Comparison of ENCODE assay signal across 8 mouse cellular contexts in the genomic region with DNA sequence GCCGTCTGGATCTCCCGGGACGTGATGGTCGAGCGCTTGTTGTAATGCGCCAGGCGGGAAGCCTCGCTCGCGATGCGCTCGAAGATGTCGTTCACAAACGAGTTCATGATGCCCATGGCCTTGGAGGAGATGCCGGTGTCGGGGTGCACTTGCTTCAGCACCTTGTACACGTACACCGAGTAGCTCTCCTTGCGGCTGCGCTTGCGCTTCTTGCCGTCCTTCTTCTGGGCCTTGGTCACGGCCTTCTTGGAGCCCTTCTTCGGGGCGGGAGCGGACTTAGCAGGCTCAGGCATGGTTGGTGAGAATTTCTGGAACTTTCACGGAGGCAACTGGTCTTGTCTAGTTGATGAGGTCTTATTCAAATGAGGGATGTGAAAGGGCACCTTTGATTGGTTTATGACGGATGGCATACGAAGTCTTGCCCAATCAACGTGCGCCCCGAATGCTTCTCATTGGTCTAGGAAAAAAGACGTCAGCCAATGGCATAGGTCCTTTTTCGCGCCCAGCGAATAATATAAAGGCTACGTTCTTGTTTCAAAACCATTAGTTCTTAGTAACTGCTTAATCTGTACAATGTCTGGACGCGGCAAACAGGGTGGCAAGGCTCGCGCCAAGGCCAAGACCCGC. TPM values are rescaled to one million over a fixed set of nuclear protein-coding genes. Genes with fewer than 3 reads are reported as not detected.
DNase-seq lines count a peak whose midpoint lies in the region; ATAC-seq lines count a peak whose summit lies in the region.
"Not testable (repeated sequence)": the region's sequence is repeated elsewhere in the genome, so short reads cannot be mapped to it uniquely, and the experiment has no call there.

A gene (minus strand): TSS at position 299 of the 627 bp plus-strand sequence.
A gene (plus strand): TSS at position 484 of the 627 bp plus-strand sequence.

- peak within 1 kb of the TSS; percentile 68 for H3K4me2 ChIP-seq in heart, embryonic 12.5 days
- H3K4me2 ChIP-seq in kidney, embryonic 16.5 days (replicated peaks; ENCODE audit: low read depth, low read length): peak within 1 kb of the TSS; percentile 78

- under 1% methylated on average over 42 of the region's 42 CpGs for WGBS in heart, embryonic 12.5 days
- WGBS in kidney, embryonic 16.5 days: under 1% methylated on average over 23 of the region's 42 CpGs

- H3K9me3 ChIP-seq in heart, embryonic 12.5 days (replicated peaks); kidney, embryonic 16.5 days (ENCODE audit: low read length): not testable (repeated sequence)

- peak within 1 kb of the TSS; percentile 73 for H3K9ac ChIP-seq in heart, embryonic 12.5 days
- H3K9ac ChIP-seq in kidney, embryonic 16.5 days (replicated peaks; ENCODE audit: low read length): peak within 1 kb of the TSS; percentile 80

- peak; percentile 69 for ATAC-seq in erythroid progenitor cell, adult 5-6 weeks (replicated peaks; ENCODE audit: low FRiP score, poor library complexity, severe bottlenecking)
- ATAC-seq in heart, embryonic 12.5 days (ENCODE audit: insufficient number of reproducible peaks, low FRiP score): peak; percentile 90
- ATAC-seq in kidney, embryonic 16.5 days (ENCODE audit: low FRiP score, low TSS enrichment): peak; percentile 92

- peak; percentile 96 for DNase-seq in CD4-positive helper T cell, adult 2 months (ENCODE audit: low read depth, low spot score)
- peak; percentile 94 for DNase-seq in liver
- DNase-seq in monocyte, adult 2 months (ENCODE audit: low read depth in 1 of 2, low spot score in 2 of 2): peak; percentile 82 to 87
- peak; percentile 78 to 85 for DNase-seq in spleen, postnatal 14 days (ENCODE audit: low spot score in 2 of 2)

- H3K27me3 ChIP-seq in heart, embryonic 12.5 days (replicated peaks); kidney, embryonic 16.5 days (ENCODE audit: insufficient read depth, low read length): not testable (repeated sequence)

- H3K27ac ChIP-seq in brown adipose tissue, adult 24 weeks (replicated peaks; ENCODE audit: low read depth, low read length): peak within 1 kb of the TSS; percentile 42; the same call in 1 of the 2 replicates
- peak within 1 kb of the TSS; percentile 88 for H3K27ac ChIP-seq in heart, embryonic 12.5 days (ENCODE audit: poor library complexity, severe bottlenecking)
- H3K27ac ChIP-seq in kidney, embryonic 16.5 days (ENCODE audit: low read length): peak within 1 kb of the TSS; percentile 97

- not testable (repeated sequence) for H3K4me1 ChIP-seq in brown adipose tissue, adult 24 weeks (ENCODE audit: control insufficient read depth, insufficient read depth, insufficient read length, low read length)
- peaks cover 19% of the 10 kb centered on the region for H3K4me1 ChIP-seq in heart, embryonic 12.5 days (replicated peaks)
- peaks cover 22% of the 10 kb centered on the region for H3K4me1 ChIP-seq in kidney, embryonic 16.5 days (ENCODE audit: insufficient read depth, low read length)

- H3K4me3 ChIP-seq in brown adipose tissue, adult 24 weeks (ENCODE audit: insufficient read depth, low read depth, low read length): peak within 1 kb of the TSS; percentile 49
- peak within 1 kb of the TSS; percentile 38 for H3K4me3 ChIP-seq in heart, embryonic 12.5 days
- peak within 1 kb of the TSS; percentile 57 for H3K4me3 ChIP-seq in kidney, embryonic 16.5 days (ENCODE audit: low read length)

- not testable (repeated sequence) for H3K36me3 ChIP-seq in heart, embryonic 12.5 days; kidney, embryonic 16.5 days (ENCODE audit: insufficient read depth, low read length)

RNA-seq across cellular contexts. Expression of the first gene that starts in this region (rescaled TPM):
- 4.4 TPM in 1 of 2 replicates, not detected in the other for polyA plus RNA-seq in brown adipose tissue, adult 24 weeks (2012; ENCODE audit: insufficient read depth, insufficient read length, missing spikeins)
- 1,210 and 1,460 TPM in 2 replicates for total RNA-seq in erythroid progenitor cell, adult 5-6 weeks (2015; ENCODE audit: low replicate concordance)
- 1,557 and 1,840 TPM in 2 replicates for total RNA-seq in erythroid progenitor cell, adult 5-6 weeks (2017; ENCODE audit: low replicate concordance)
- 1.5 and 2.0 TPM in 2 replicates for polyA plus RNA-seq in heart, embryonic 12.5 days (2016; fragmentation: Nextera tagmentation; extraction: Ambion mirVana)
- 4.3 and 4.4 TPM in 2 replicates for polyA plus RNA-seq in kidney, embryonic 16.5 days (2015; fragmentation: Nextera tagmentation; extraction: Ambion mirVana)

RNA-seq across cellular contexts. Expression of the second gene that starts in this region (rescaled TPM):
- not detected in 2 replicates for polyA plus RNA-seq in brown adipose tissue, adult 24 weeks (2012; ENCODE audit: insufficient read depth, insufficient read length, missing spikeins)
- total RNA-seq in erythroid progenitor cell, adult 5-6 weeks (2015; ENCODE audit: low replicate concordance): 9.0 and 15.1 TPM in 2 replicates
- 2,771 and 6,356 TPM in 2 replicates for total RNA-seq in erythroid progenitor cell, adult 5-6 weeks (2017; ENCODE audit: low replicate concordance)
- polyA plus RNA-seq in heart, embryonic 12.5 days (2016; fragmentation: Nextera tagmentation; extraction: Ambion mirVana): 1.1 and 2.3 TPM in 2 replicates
- polyA plus RNA-seq in kidney, embryonic 16.5 days (2015; fragmentation: Nextera tagmentation; extraction: Ambion mirVana): 2.5 and 3.0 TPM in 2 replicates

Comparison
In these comparisons a context has a peak if more than half of its experiments do, and no peak if none do; other contexts are left out.
1. Peak in every context shown above with its lines: DNase-seq, ATAC-seq, H3K4me3 ChIP-seq and H3K27ac ChIP-seq.
2. H3K27ac ChIP-seq: peak in every context shown above with its lines; median percentile 97 in kidney, embryonic 16.5 days; 88 in heart, embryonic 12.5 days; 42 in brown adipose tissue, adult 24 weeks.